Mouse (Mus musculus): Measurements from ENCODE around the gene Crk.

The Crk gene

GRCm38 (mm10) chr11:75655621-75656545, 23.2 kb upstream of the Crk start:
- peak; percentile 80 to 87 for DNase-seq

GRCm38 (mm10) chr11:75656621-75657590, 22.2 kb upstream of the Crk start:
- DNase-seq, result peak; percentile 48 to 52

- no peak for DNase-seq
Observed at GRCm38 (mm10) chr11:75657841-75658240, 21.2 kb upstream of the Crk start.

- DNase-seq, result no peak
Observed at GRCm38 (mm10) chr11:75658311-75658710, 20.7 kb upstream of the Crk start.

GRCm38 (mm10) chr11:75658996-75659750, 19.9 kb upstream of the Crk start:
- no peak for DNase-seq

GRCm38 (mm10) chr11:75660081-75660590, 18.9 kb upstream of the Crk start:
- no peak for DNase-seq

- no peak for DNase-seq
Observed at GRCm38 (mm10) chr11:75660941-75661800, 17.9 kb upstream of the Crk start.

GRCm38 (mm10) chr11:75662131-75662530, 16.9 kb upstream of the Crk start:
- DNase-seq, result no peak

- DNase-seq, result no peak
Observed at GRCm38 (mm10) chr11:75666296-75666695, 12.8 kb upstream of the Crk start.

- no peak for DNase-seq
Observed at GRCm38 (mm10) chr11:75668621-75669020, 10.4 kb upstream of the Crk start.

GRCm38 (mm10) chr11:75669176-75669852, 9.7 kb upstream of the Crk start:
- DNase-seq, result no peak

- DNase-seq, result no peak
Observed at GRCm38 (mm10) chr11:75669853-75670200, 9.2 kb upstream of the Crk start.

GRCm38 (mm10) chr11:75671426-75672180, 7.5 kb upstream of the Crk start:
- DNase-seq, result no peak

GRCm38 (mm10) chr11:75673411-75673810, 5.6 kb upstream of the Crk start:
- no peak for DNase-seq

- DNase-seq, result no peak
Observed at GRCm38 (mm10) chr11:75674875-75675274, 4.2 kb upstream of the Crk start.

GRCm38 (mm10) chr11:75677881-75678746, 945 bp upstream of the Crk start:
- no peak for DNase-seq

- peak; percentile 55 for DNase-seq
Observed at GRCm38 (mm10) chr11:75679439-75680171, 546 bp downstream of the Crk start.

- no peak for DNase-seq
Observed at GRCm38 (mm10) chr11:75684462-75684861, 5.4 kb downstream of the Crk start.

Measured in spleen, adult 18-20 months (tissue).